Mouse (Mus musculus): Measurements from ENCODE around the gene Clasp1.

Gene Clasp1

GRCm38 (mm10) chr1:118402966-118403365 lies 14.1 kb downstream of the Clasp1 start:
- no peak for DNase-seq (ENCODE audit: low spot score)

GRCm38 (mm10) chr1:118403440-118403839 lies 14.6 kb downstream of the Clasp1 start:
- no peak for DNase-seq (ENCODE audit: low spot score)

GRCm38 (mm10) chr1:118407586-118408250 lies 18.9 kb downstream of the Clasp1 start:
- no peak for DNase-seq (ENCODE audit: low spot score)

- no peak for DNase-seq (ENCODE audit: low spot score)
Observed at GRCm38 (mm10) chr1:118409249-118409648, 20.4 kb downstream of the Clasp1 start.

GRCm38 (mm10) chr1:118410824-118411223 lies 22.0 kb downstream of the Clasp1 start:
- no peak for DNase-seq (ENCODE audit: low spot score)

GRCm38 (mm10) chr1:118413169-118413568 lies 24.3 kb downstream of the Clasp1 start:
- peak; percentile 34 for DNase-seq (ENCODE audit: low spot score)

GRCm38 (mm10) chr1:118417047-118417730 lies 28.3 kb downstream of the Clasp1 start:
- peak; percentile 63 for DNase-seq (ENCODE audit: low spot score)

- DNase-seq (ENCODE audit: low spot score): no peak
Observed at GRCm38 (mm10) chr1:118419399-118419798, 30.5 kb downstream of the Clasp1 start.

- DNase-seq (ENCODE audit: low spot score): no peak
Observed at GRCm38 (mm10) chr1:118421149-118421548, 32.3 kb downstream of the Clasp1 start.

- DNase-seq (ENCODE audit: low spot score): no peak
Observed at GRCm38 (mm10) chr1:118422812-118423211, 34.0 kb downstream of the Clasp1 start.

- DNase-seq (ENCODE audit: low spot score): no peak
Observed at GRCm38 (mm10) chr1:118425982-118426381, 37.1 kb downstream of the Clasp1 start.

GRCm38 (mm10) chr1:118428354-118429084 lies 39.7 kb downstream of the Clasp1 start:
- DNase-seq (ENCODE audit: low spot score): no peak

- no peak for DNase-seq (ENCODE audit: low spot score)
Observed at GRCm38 (mm10) chr1:118431548-118431947, 42.7 kb downstream of the Clasp1 start.

- DNase-seq (ENCODE audit: low spot score): no peak
Observed at GRCm38 (mm10) chr1:118435001-118435473, 46.2 kb downstream of the Clasp1 start.

- DNase-seq (ENCODE audit: low spot score): no peak
Observed at GRCm38 (mm10) chr1:118437856-118438255, 49.0 kb downstream of the Clasp1 start.

GRCm38 (mm10) chr1:118438332-118438731 lies 49.5 kb downstream of the Clasp1 start:
- DNase-seq (ENCODE audit: low spot score): no peak

- no peak for DNase-seq (ENCODE audit: low spot score)
Observed at GRCm38 (mm10) chr1:118440547-118440946, 51.7 kb downstream of the Clasp1 start.

GRCm38 (mm10) chr1:118444420-118444819 lies 55.6 kb downstream of the Clasp1 start:
- DNase-seq (ENCODE audit: low spot score): no peak

- DNase-seq (ENCODE audit: low spot score): no peak
Observed at GRCm38 (mm10) chr1:118444988-118445387, 56.1 kb downstream of the Clasp1 start.

GRCm38 (mm10) chr1:118445441-118445840 lies 56.6 kb downstream of the Clasp1 start:
- no peak for DNase-seq (ENCODE audit: low spot score)

- no peak for DNase-seq (ENCODE audit: low spot score)
Observed at GRCm38 (mm10) chr1:118446006-118446405, 57.1 kb downstream of the Clasp1 start.

- DNase-seq (ENCODE audit: low spot score): no peak
Observed at GRCm38 (mm10) chr1:118447131-118447530, 58.3 kb downstream of the Clasp1 start.

GRCm38 (mm10) chr1:118448214-118448613 lies 59.4 kb downstream of the Clasp1 start:
- DNase-seq (ENCODE audit: low spot score): no peak
